Mouse (Mus musculus): ENCODE data around the gene Erv3.

- TF ChIP-seq GATA1 (IDR thresholded peaks at IDR 0.05; ENCODE audit: borderline replicate concordance, low read length) (no peak), FLI1 (IDR thresholded peaks at IDR 0.05; ENCODE audit: low read length) (no peak)
These were observed 46.1 kb downstream of the Erv3 start for GRCm38 (mm10) chr2:131813437-131813836.
